Mouse (Mus musculus): Measurements from ENCODE around the gene Crybb3.

Crybb3 gene

GRCm38 (mm10) chr5:113043531-113043930 is 37.9 kb downstream of the Crybb3 start:
- DNase-seq = no peak

DNA sequence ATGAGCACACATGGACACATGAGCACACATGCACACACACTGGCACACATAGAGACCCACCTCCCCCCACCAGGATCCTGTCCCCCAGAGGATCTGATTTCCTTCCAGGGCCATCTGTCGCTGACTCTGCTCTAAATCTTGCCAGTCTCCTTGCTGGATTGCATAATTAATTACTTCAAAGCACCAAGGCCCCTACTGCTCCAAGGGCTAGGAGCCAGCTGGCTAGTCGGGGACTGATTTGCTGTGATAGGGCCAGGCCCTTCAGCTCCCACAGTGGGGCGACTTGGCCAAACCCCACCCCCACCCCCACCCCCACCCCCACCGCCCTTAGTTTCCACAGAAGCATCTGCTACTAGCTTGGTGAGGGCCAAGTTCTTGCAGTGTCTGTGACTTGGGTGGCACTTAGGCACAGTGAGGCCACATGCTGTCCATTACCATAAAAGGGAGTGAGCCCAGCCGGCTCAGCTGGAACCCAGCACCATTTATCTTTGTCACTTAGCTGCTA is 39.8 kb downstream of the Crybb3 start:
- DNase-seq = no peak

- DNase-seq = no peak
These were observed 40.6 kb downstream of the Crybb3 start for GRCm38 (mm10) chr5:113040776-113041175.

- no peak for DNase-seq
These were observed 42.8 kb downstream of the Crybb3 start for GRCm38 (mm10) chr5:113038601-113039000.

GRCm38 (mm10) chr5:113035094-113036047 is 46.0 kb downstream of the Crybb3 start:
- no peak for DNase-seq

DNA sequence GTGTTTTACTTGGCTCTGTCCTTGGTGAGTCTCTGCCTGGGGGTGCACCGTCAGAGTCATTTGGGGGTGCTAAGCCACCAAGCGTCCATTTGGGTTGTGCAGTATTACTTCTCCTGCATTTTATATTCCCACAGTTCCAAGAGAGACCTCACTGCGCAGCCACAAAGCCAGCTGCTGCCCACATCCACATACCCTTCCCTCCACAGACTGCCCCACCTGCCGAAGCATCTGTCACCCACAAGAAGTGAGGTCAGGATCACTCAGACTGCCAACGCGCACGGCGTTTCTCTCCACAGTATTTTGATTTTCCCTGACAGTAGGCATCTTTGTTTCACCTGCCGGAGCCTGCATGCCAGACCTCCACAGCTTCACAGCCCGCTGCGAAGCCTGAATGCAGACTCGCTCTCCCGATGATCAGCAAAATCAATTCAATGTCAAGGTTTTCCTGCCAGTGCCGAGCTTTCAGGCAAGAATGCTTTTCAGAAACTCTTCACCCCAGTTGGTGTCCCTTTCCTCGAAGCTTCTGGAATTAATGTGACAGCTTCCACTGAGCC is 50.1 kb downstream of the Crybb3 start:
- no peak for DNase-seq

DNA sequence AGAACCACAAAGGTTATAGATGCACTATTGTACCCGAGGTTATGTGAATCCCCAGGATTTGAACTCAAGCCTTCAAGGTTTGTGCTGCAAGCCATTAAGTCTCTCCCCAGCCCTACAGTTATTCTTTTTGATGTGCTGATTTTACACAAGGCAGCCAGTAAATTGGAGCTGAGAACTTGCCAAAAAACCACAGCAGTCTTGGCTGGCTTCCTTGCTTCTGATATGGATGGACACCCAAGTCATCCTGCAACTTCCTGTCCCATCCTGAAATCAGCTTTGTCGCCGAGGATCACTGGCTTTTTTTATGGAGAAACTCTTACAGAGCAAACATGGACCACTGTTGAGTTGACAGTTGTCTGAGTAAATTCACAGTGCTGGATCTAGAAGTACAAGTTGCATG is 51.3 kb downstream of the Crybb3 start:
- no peak for DNase-seq

GRCm38 (mm10) chr5:113026706-113027105 is 54.7 kb downstream of the Crybb3 start:
- DNase-seq = no peak

Data from B cell, adult 2 months (primary cell).